Mouse (Mus musculus) small intestine, adult 2 months (tissue): Measurements from ENCODE around the gene Tmem273. TPM values are rescaled to one million over a fixed set of nuclear protein-coding genes. Genes with fewer than 3 reads are reported as not detected.
A peak's percentile ranks its signal among the peaks of the same experiment; 100 is the strongest.

Experiments
- H3K27ac ChIP-seq: fragments of 200-500 bp; 2 replicates; pipeline ENCODE4 v1.5.1; 2012; ENCODE audit warnings: low read depth, low read length, control low read depth, inconsistent platforms; ENCODE audit not compliant: insufficient read depth
- H3K27me3 ChIP-seq: fragments of 200-500 bp; 2 replicates; pipeline ENCODE4 v1.6.1; 2012; ENCODE audit warnings: mild to moderate bottlenecking, moderate library complexity, low read length, inconsistent platforms; ENCODE audit not compliant: control insufficient read depth, insufficient read depth
- H3K36me3 ChIP-seq: fragments of 200-500 bp; 2 replicates; pipeline ENCODE4 v1.6.1; 2012; ENCODE audit warnings: mild to moderate bottlenecking, low read length, control low read depth, inconsistent platforms; ENCODE audit not compliant: control insufficient read depth, insufficient read depth
- H3K4me1 ChIP-seq: fragments of 200-500 bp; 2 replicates; pipeline ENCODE4 v1.6.1; 2012; ENCODE audit warnings: low read length, inconsistent platforms, mixed read lengths; ENCODE audit not compliant: control insufficient read depth, insufficient read depth, insufficient read length
- H3K4me3 ChIP-seq: fragments of 200-500 bp; 2 replicates; pipeline ENCODE4 v1.5.1; 2012; ENCODE audit warnings: low read depth, mild to moderate bottlenecking, control low read depth, inconsistent platforms, low read length, moderate library complexity
- CTCF ChIP-seq: fragments of 200-500 bp; IDR thresholded peaks from 2 replicates; pipeline ENCODE4 v1.5.1; 2012; ENCODE audit warnings: low read depth, mild to moderate bottlenecking, control low read depth, inconsistent platforms, low read length, moderate library complexity, mixed read lengths; ENCODE audit not compliant: insufficient replicate concordance, insufficient read length; ENCODE audit errors: extremely low read depth
- POLR2A ChIP-seq: fragments of 200-500 bp; IDR thresholded peaks from 2 replicates; pipeline ENCODE4 v1.6.1; 2012; ENCODE audit warnings: low read depth, mild to moderate bottlenecking, control low read depth, inconsistent platforms, low read length, moderate library complexity
- WGBS: fragments of 180-500 bp; shearing (Covaris S2); methylation state at CpG from one replicate; pipeline ENCODE4 v1.1.7; 2018; 5-methylcytosine and 5-hydroxymethylcytosine counted together
- polyA plus RNA-seq: library from polyadenylated mRNA; depleted of rRNA; stranded (reverse); fragments of >200 nt; gene quantifications from 2 replicates; pipeline ENCODE4 v1.2.3, GENCODE M21; 2012

Gene Tmem273
- polyA plus RNA-seq, 1 experiment: 1.5 TPM

DNA sequence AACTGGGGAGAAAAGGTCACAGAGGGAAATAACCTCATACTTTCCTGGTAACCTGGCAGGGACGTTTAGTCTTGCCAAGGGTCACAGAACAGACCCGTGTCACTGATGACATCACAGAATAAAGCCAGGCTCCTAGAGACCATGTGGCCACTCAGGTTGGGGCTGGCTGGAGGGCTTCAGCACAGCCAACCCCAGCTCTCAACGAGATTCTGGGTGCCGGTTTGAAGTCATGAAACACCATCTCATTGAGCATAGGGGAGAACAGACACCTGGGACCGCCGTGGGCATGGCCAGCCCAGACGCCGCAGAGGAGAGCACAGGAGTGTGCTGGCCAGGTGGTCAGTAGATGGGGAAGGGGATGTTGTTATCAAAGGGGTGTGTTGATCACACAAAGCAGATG lies 48.1 kb downstream of the Tmem273 start, which contains the start of gene Fam170b:
Gene Fam170b (plus strand): TSS at position 116 of the 400 bp plus-strand sequence.
- Histone ChIP-seq H3K36me3 (no peaks in the 10 kb centered on the region), H3K4me3 (no peak within 1 kb of the TSS), H3K27me3 (no peaks in the 10 kb centered on the region), H3K4me1 (no peaks in the 10 kb centered on the region), H3K27ac (no peak within 1 kb of the TSS)
- TF ChIP-seq POLR2A (no peak), CTCF (no peak)
- WGBS: 63% methylated on average over 8 of the region's 8 CpGs

DNA sequence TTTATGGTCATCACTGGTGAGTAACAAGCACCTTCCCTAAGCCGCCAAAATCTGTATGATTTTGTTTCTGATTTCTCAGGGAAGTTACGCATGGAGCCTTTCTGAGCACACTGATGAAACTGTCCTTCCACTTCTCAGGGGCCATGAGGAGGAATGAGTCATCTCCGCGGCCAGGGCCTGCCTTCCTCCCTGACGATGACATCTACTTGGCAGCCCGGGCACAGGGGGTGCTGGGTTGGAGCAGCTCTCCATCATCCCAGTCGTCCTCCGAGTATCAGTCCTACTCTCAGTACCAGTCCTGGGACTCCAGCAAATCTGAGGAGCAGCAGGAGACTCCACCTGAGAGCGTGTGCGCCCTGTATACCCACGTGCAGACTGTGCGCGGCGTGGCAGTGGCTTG lies 49.4 kb downstream of the Tmem273 start:
- WGBS: 69% methylated on average over 14 of the region's 14 CpGs

DNA sequence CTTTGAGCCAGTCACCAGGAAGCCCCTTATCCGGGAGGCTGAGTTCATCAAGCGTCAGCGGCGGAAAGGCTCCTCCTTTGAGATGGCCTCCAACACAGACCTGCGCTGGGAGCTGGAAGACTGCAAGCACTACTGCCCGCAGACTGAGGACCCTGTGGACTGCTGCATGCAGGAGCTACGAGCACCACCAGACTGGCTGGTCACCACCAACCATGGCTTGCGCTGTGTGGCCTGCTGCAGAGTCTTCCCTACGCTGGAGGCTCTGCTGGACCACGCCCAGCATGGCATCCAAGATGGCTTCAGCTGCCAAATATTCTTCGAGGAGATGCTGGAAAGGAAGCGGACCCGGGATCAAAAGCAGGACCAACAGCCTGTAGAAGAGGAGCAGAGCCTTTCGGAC lies 49.8 kb downstream of the Tmem273 start:
- 83% methylated on average over 14 of the region's 14 CpGs for WGBS
- H3K4me3 ChIP-seq: no peak overlapping the region
- no peak overlapping the region for H3K27ac ChIP-seq
- TF ChIP-seq CTCF: no peak
- TF ChIP-seq POLR2A: no peak
- no peaks in the 10 kb centered on the region for H3K36me3 ChIP-seq
- H3K27me3 ChIP-seq: no peaks in the 10 kb centered on the region
- H3K4me1 ChIP-seq: no peaks in the 10 kb centered on the region

More for the DNA sequence above, 49.4 kb downstream of the Tmem273 start:
- TF ChIP-seq POLR2A (no peak), CTCF (no peak)
- H3K4me3 ChIP-seq: no peak overlapping the region
- no peaks in the 10 kb centered on the region for H3K27me3 ChIP-seq
- no peaks in the 10 kb centered on the region for H3K36me3 ChIP-seq
- no peak overlapping the region for H3K27ac ChIP-seq
- no peaks in the 10 kb centered on the region for H3K4me1 ChIP-seq

DNA sequence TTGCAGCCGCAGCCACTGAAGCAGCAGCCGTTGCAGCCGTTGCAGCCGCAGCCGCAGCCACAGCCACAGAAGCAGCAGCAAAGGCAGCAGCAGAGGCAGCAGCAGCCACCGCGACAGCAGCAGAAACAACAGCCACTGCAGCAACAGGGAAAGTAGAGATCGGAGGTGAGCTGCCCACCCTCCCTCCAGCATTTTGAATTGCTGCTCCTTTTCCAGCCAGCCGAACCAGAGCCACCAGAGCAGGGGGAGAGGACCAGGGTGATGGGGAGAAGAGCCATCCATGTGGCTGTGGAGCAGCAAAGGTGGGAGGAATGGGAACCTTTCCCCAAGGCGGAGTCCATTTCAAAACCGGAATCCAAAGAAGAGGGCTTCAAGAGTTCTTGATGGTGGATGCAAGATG lies 50.4 kb downstream of the Tmem273 start:
- TF ChIP-seq POLR2A (no peak), CTCF (no peak)
- Histone ChIP-seq H3K27ac (no peak overlapping the region), H3K36me3 (no peaks in the 10 kb centered on the region), H3K4me3 (no peak overlapping the region), H3K4me1 (no peaks in the 10 kb centered on the region), H3K27me3 (no peaks in the 10 kb centered on the region)
- WGBS: 94% methylated on average over 11 of the region's 11 CpGs

DNA sequence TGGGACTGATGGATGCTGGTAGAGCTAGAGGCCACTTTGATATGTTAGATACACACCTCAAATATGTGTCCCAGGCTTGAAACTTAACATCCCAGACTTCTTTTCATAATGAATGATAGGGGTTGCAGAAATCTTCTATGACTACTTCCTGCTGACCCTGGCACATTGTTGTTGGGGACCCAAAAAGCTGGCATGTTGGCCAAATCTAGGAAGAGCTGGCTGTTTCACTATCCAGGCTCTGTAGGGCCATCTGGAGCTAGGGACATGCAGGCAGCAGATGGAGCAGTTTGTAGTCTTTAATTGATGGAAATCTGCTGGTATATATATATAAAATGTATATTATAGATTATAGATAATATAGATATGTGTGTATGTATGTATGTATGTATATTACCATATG lies 56.3 kb downstream of the Tmem273 start:
- Histone ChIP-seq H3K27me3 (no peaks in the 10 kb centered on the region), H3K27ac (no peak overlapping the region), H3K4me3 (no peak overlapping the region), H3K36me3 (no peaks in the 10 kb centered on the region), H3K4me1 (no peaks in the 10 kb centered on the region)
- no peak for TF ChIP-seq CTCF
- TF ChIP-seq POLR2A: no peak

DNA sequence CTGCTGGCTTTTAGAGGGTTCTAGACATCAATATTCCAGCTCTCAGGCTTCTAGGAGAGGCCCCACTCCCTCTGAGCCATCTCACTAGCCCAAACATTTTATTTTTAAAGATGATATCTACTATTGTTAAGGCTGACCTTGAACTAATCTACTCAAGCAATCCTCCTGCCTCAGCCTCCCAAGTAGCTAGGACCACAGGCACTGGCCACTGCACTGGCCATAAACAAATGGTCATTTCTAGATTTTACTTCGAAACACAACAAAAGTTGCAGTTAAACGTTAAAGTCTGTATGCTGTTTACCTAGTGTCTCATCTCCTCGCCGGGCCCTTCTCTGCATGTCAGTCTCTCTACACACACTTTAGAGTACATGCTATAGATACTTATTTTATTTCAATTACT lies 68.3 kb downstream of the Tmem273 start:
- Histone ChIP-seq H3K36me3 (no peaks in the 10 kb centered on the region), H3K27me3 (peaks cover 11% of the 10 kb centered on the region), H3K27ac (no peak overlapping the region), H3K4me3 (no peak overlapping the region), H3K4me1 (no peaks in the 10 kb centered on the region)
- WGBS: 83% methylated on average over 4 of the region's 4 CpGs
- TF ChIP-seq POLR2A: no peak
- no peak for TF ChIP-seq CTCF

DNA sequence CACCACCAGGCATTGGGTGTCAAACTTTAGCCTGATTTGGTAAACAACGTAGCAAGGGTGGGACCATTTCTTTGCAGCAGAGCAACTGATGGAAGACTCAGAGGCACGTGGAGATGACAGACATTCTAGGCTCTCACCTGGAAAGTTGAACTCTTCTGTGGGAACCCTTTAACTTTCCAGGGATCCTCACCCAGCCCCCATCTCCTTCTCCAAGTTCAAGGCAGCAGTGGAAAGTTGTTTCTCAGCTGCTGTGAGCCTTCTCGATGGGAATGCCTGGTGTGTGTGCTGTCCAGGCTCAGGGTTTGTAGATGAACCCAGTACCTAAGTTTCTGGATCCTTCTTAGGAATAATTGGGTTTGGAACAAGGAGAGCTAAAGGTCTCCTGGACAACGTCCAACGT lies 70.5 kb downstream of the Tmem273 start:
- no peak overlapping the region; the same call in 1 of the 2 replicates for H3K27ac ChIP-seq
- TF ChIP-seq CTCF (no peak), POLR2A (no peak)
- no peaks in the 10 kb centered on the region for H3K36me3 ChIP-seq
- H3K4me1 ChIP-seq: no peaks in the 10 kb centered on the region
- WGBS: 27% methylated on average over 5 of the region's 5 CpGs
- peak overlapping the region; percentile 53 for H3K4me3 ChIP-seq
- peaks cover 11% of the 10 kb centered on the region for H3K27me3 ChIP-seq
